Mouse (Mus musculus) megakaryocyte, embryonic 14.5 days (primary cell): ENCODE measurements around the gene Etv6. TPM values are rescaled to one million over a fixed set of nuclear protein-coding genes. Genes with fewer than 3 reads are reported as not detected.

Experiments
- H3K27me3 ChIP-seq: replicated peaks from 2 replicates; pipeline ENCODE3; 2012; ENCODE audit warnings: inconsistent platforms
- H3K36me3 ChIP-seq: replicated peaks from 2 replicates; pipeline ENCODE3; 2012; ENCODE audit warnings: low read length, inconsistent platforms, mixed read lengths
- H3K4me1 ChIP-seq: 2 replicates; pipeline ENCODE4 v1.6.1; 2012; ENCODE audit warnings: inconsistent platforms
- H3K4me3 ChIP-seq: replicated peaks from 2 replicates; pipeline ENCODE3; 2012; ENCODE audit warnings: moderate library complexity, mild to moderate bottlenecking, inconsistent platforms
- H3K9me3 ChIP-seq: 2 replicates; pipeline ENCODE4 v1.6.1; 2012; ENCODE audit warnings: inconsistent platforms
- FLI1 ChIP-seq: IDR thresholded peaks from 2 replicates; pipeline ENCODE4 v1.6.1; 2012; ENCODE audit warnings: low read length, inconsistent platforms, mixed read lengths
- GATA1 ChIP-seq: IDR thresholded peaks from 3 replicates; pipeline ENCODE4 v1.6.1; 2012; ENCODE audit warnings: mixed read lengths, low read length, inconsistent platforms, borderline replicate concordance
- polyA plus RNA-seq: library from polyadenylated mRNA; stranded (reverse); fragments of >175 nt; gene quantifications from 2 replicates; pipeline ENCODE4 v1.2.3, GENCODE M21; 2012; ENCODE audit warnings: low replicate concordance; ENCODE audit not compliant: insufficient read depth

Gene Etv6
- polyA plus RNA-seq, 1 experiment, result 152 TPM

GRCm38 (mm10) chr6:134053146-134053545, 17.6 kb downstream of the Etv6 start:
- H3K36me3 ChIP-seq, result peaks cover 80% of the 10 kb centered on the region
- no peaks in the 10 kb centered on the region for H3K27me3 ChIP-seq
- H3K4me3 ChIP-seq, result no peak overlapping the region
- peaks cover 100% of the 10 kb centered on the region for H3K4me1 ChIP-seq
- TF ChIP-seq GATA1, result no peak
- TF ChIP-seq FLI1, result no peak
- no peaks in the 10 kb centered on the region for H3K9me3 ChIP-seq

- peaks cover 80% of the 10 kb centered on the region for H3K36me3 ChIP-seq
- H3K4me1 ChIP-seq, result peaks cover 100% of the 10 kb centered on the region
These were observed 18.1 kb downstream of the Etv6 start for GRCm38 (mm10) chr6:134053566-134053965.

GRCm38 (mm10) chr6:134055588-134055987, 20.1 kb downstream of the Etv6 start:
- Histone ChIP-seq H3K9me3 (no peaks in the 10 kb centered on the region), H3K4me3 (peak overlapping the region; percentile 84), H3K27me3 (no peaks in the 10 kb centered on the region), H3K4me1 (peaks cover 100% of the 10 kb centered on the region), H3K36me3 (peaks cover 80% of the 10 kb centered on the region)
- TF ChIP-seq GATA1 (no peak), FLI1 (no peak)

More at GRCm38 (mm10) chr6:134053566-134053965, 18.1 kb downstream of the Etv6 start:
- no peak for TF ChIP-seq FLI1
- no peak for TF ChIP-seq GATA1
- Histone ChIP-seq H3K4me3 (peak overlapping the region; percentile 62), H3K9me3 (no peaks in the 10 kb centered on the region), H3K27me3 (no peaks in the 10 kb centered on the region)

GRCm38 (mm10) chr6:134058451-134058850, 23.0 kb downstream of the Etv6 start:
- H3K9me3 ChIP-seq, result no peaks in the 10 kb centered on the region
- TF ChIP-seq FLI1, result no peak
- no peak for TF ChIP-seq GATA1
- H3K36me3 ChIP-seq, result peaks cover 80% of the 10 kb centered on the region
- H3K4me3 ChIP-seq, result no peak overlapping the region
- no peaks in the 10 kb centered on the region for H3K27me3 ChIP-seq
- peaks cover 100% of the 10 kb centered on the region for H3K4me1 ChIP-seq

GRCm38 (mm10) chr6:134058886-134059551, 23.5 kb downstream of the Etv6 start:
- Histone ChIP-seq H3K36me3 (peaks cover 78% of the 10 kb centered on the region), H3K9me3 (no peaks in the 10 kb centered on the region), H3K4me3 (no peak overlapping the region), H3K27me3 (no peaks in the 10 kb centered on the region), H3K4me1 (peaks cover 100% of the 10 kb centered on the region)
- TF ChIP-seq FLI1 (no peak), GATA1 (no peak)

- TF ChIP-seq FLI1, result no peak
- TF ChIP-seq GATA1, result no peak
- Histone ChIP-seq H3K27me3 (no peaks in the 10 kb centered on the region), H3K4me1 (peaks cover 99% of the 10 kb centered on the region), H3K9me3 (no peaks in the 10 kb centered on the region), H3K4me3 (no peak overlapping the region), H3K36me3 (peaks cover 77% of the 10 kb centered on the region)
These were observed 24.0 kb downstream of the Etv6 start for GRCm38 (mm10) chr6:134059552-134059891.

- TF ChIP-seq GATA1 (no peak), FLI1 (no peak)
- peaks cover 79% of the 10 kb centered on the region for H3K36me3 ChIP-seq
- H3K27me3 ChIP-seq, result no peaks in the 10 kb centered on the region
- peaks cover 99% of the 10 kb centered on the region for H3K4me1 ChIP-seq
- no peaks in the 10 kb centered on the region for H3K9me3 ChIP-seq
- H3K4me3 ChIP-seq, result peak overlapping the region; percentile 31
These were observed 24.5 kb downstream of the Etv6 start for GRCm38 (mm10) chr6:134060036-134060435.

GRCm38 (mm10) chr6:134060811-134061210, 25.3 kb downstream of the Etv6 start:
- Histone ChIP-seq H3K27me3 (no peaks in the 10 kb centered on the region), H3K9me3 (no peaks in the 10 kb centered on the region), H3K4me3 (no peak overlapping the region), H3K36me3 (peaks cover 82% of the 10 kb centered on the region), H3K4me1 (peaks cover 99% of the 10 kb centered on the region)
- no peak for TF ChIP-seq GATA1

GRCm38 (mm10) chr6:134065018-134065725, 29.7 kb downstream of the Etv6 start:
- peaks cover 99% of the 10 kb centered on the region for H3K4me1 ChIP-seq

GRCm38 (mm10) chr6:134066112-134066511, 30.6 kb downstream of the Etv6 start:
- Histone ChIP-seq H3K4me1 (peaks cover 96% of the 10 kb centered on the region), H3K27me3 (no peaks in the 10 kb centered on the region), H3K9me3 (no peaks in the 10 kb centered on the region), H3K4me3 (no peak overlapping the region), H3K36me3 (peaks cover 89% of the 10 kb centered on the region)
- TF ChIP-seq FLI1 (no peak), GATA1 (no peak)

More at GRCm38 (mm10) chr6:134065018-134065725, 29.7 kb downstream of the Etv6 start:
- TF ChIP-seq FLI1 (no peak), GATA1 (no peak)
- Histone ChIP-seq H3K36me3 (peaks cover 90% of the 10 kb centered on the region), H3K4me3 (no peak overlapping the region), H3K27me3 (no peaks in the 10 kb centered on the region), H3K9me3 (no peaks in the 10 kb centered on the region)
